Mouse (Mus musculus) ZHBTc4 (cell line): ENCODE measurements around the gene Plcb1.

ENCODE experiments used
- DNase-seq: peaks from one replicate; pipeline ENCODE4 v3.0.0-alpha.2; 2011; ENCODE audit warnings: low read depth, low spot score

The Plcb1 gene

DNA sequence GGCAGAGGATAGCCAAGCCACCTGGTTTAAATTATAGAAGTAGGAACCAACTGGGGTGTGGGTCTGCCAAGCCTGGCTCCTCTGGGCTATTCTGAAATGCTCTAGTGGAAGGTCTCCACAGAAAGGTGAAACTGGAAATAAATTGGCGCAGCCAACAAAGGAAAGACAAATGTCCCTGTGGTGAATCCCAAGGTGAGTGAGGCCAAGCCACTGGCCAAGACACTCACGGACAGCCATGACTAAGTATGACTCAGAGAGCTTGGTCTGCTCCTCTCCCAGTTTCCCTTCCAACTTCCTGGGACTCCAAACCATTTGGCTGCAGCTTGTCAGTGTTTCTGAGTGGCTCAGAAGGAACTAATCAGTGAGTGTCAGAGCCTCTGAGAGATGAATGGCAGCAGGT is 126.7 kb downstream of the Plcb1 start:
- no peak for DNase-seq

DNA sequence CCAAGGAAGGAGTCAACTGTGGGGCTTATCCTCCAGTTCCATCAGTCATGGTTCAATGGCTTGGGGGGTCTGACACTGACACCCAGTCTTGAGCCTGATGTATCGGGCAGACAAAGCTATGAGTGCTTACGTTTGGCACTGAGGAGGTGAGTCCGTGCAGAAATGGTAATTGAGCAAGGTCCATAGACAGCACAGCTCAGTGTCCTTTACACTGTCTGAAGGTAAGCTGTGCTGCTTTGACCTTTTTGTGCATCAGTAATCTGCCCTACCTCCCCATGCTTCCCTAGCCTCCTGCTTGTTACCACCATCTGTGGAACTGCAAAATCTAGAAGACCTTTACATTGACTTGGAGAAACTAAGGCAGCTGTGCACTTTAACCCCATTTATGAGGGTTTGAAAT is 127.7 kb downstream of the Plcb1 start:
- DNase-seq, result no peak

DNA sequence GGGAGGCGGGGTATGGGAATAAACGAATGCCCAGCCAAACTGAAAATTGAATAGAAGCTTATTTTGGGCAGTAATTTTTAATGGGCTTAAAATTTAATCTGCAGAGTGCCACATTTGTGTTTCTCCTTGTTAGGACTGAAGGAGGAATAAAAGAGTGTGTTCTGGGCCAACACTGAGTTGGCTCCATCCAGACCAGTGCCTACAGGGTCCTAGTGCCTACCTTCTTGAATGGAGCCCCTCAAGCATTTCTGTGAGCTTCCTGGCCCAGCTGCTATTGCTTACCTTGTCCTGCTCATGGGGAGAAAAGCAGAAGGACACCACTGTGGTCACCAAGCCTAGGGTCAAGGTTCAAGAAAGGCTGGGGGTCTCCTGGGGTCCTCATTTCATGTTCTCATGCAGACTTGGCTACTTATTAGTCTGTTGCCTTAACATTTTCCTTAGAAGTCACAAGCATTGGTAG is 128.3 kb downstream of the Plcb1 start:
- DNase-seq, result no peak

DNA sequence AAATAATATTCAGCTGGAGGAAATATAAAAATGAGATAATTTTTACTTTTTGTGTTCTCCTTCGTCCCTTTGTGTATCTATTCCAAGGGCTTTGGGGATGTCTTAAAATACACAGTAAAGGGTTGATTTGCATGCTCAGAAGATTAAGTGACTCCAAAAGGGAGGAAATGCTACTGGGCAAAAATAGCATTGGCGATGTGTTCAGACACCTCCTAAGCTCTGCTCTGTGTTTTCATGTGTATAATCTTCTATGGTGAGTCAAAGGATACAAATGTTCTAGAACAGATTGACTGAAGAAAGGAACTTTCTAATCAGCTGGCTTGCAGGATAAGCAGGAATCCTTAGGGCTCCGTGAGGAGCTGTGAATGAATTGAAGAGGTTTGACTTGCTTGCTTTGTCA is 129.2 kb downstream of the Plcb1 start:
- no peak for DNase-seq

DNA sequence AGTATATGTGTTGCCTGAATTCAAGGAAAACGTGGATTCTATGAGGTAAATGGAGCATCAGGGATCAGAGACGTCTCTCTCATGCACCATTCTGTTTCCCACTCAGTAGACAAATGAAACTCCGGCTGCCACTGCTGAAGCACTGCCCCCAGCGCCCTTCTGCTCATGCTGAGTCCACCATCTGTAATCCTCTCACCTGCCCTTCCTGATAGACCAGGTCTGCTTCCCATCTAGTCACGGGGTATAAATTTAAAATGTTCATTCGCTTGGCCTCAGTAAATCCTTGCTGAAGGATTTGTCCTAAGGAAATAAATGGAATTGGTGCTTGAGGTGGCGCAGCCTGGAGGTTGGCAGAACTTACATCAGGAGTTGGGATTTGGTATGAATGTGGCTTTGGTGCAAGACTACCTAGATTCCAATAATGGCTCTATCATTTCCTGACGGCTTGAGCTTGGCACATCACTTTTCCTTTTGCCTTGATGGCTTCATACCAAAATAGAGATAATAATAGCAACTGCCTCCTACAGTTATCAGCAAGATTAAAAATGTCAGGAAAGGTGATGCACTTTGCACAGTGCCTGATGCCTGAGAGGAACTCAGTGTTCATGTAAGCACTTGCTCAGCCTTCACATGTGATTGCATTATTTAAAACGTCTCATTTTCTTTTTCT is 134.9 kb downstream of the Plcb1 start:
- DNase-seq, result no peak

DNA sequence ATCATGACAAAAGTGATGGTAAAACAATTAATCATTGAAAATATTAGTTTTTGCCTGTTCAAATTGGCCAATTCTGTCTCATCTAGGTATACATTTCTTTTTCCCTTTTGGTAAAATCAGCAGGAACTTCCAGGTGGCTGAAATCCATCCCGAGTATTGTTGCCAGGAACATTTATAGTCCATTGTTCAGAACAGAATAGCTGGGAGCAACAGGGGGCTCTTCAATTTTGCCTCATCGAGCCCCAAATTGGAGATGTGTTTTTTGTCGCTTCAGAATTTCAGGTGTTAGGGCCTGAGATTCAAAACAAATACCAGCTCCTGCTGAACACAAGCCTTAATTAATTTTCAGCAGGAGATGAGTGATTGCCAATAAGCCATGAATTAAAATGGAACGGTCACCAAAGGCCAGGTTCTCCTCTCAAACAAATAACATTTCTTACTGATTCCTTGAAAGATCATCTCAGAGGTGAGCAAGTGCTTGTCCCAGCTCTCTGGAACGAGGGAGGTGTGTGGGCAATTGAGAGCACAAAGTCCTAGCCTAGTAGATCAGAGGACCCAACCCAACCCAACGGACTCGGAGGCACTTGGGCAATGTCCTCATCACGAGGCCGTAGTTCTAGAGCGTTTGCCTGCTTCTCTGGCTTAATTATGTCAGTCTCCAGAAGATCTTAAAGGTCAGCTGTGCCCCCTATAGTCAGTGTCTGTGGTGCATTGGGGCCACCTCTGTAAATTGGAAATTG is 136.9 kb downstream of the Plcb1 start:
- no peak for DNase-seq

DNA sequence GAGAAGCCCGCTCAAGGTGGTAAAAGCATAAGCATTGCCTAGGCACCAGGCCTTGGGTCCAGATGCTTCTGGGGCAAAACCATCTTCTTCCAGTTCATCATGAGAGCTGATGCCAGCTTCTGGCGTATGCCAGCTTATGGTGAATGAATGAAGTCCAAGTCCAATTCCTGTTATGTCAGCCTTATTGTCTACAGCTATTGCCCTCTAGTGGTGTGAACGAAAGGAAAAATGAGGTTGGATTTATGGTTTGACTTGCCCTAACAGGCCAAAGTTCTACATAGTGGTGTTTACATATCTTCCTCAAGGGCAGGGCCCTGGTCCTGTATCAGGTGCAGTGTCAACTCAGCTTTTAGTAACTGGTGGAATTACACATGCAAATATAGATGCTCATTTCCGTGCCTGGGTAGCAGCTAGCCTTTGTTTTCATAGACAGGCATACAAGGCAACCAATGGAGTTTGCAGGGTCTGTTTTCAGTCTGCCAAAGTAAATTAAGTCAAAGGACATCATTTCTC is 138.3 kb downstream of the Plcb1 start:
- DNase-seq, result no peak

DNA sequence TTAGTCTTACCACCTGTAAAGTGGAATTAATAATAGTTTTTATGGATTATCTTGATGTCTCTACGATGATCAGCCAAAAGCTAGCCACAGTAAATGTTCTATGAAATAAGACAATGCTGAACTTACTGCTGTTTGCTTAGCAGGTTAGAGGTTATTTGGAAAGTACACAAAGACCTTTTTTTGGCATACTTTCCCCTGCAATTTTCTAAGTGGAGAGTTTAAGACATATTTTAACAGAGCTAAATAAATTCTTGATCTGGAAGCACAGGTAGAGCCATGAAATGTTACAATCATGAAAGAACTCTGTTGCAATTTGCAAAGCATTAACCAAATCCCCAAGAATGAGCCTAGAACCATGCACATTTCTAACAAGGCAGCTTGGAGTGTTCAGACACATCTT is 140.4 kb downstream of the Plcb1 start:
- DNase-seq, result no peak

DNA sequence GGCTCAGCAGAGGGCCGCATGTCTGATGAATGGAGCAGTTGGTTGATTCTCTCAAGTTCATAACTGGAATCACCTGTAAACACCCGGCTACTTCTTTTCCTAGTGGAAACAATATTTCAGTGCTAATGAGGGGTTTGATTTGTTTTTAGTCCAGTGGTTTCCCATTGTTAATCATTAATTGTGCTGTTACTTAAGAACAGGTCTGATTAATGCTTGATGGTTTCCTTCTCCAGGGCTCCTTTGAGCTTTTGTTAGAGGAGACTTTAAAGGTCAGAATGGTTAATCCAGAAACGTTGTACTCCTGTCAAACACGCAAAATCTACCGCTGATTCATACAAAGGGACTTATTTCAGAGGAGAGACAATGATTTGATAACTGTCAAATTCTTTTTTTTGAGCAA is 141.2 kb downstream of the Plcb1 start:
- DNase-seq, result no peak

DNA sequence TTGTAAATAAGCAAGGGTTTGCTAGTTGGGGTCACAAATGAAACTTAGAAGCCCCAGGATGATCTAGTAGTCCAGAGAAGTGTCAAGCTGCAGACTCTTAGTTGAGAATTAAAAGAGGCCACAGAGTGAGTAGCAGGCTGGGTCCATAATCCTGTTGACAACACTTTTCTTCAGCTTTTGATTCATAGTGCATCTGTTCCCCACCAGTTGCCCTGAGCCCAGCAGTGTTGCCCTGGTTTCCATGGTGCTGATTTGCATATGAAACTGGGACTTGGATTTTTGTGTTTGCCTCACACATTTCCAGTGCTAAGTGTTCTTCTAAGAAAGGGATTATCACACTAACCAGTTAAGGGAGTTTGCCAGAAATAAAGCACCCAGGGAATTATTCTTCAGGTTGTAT is 143.6 kb downstream of the Plcb1 start:
- DNase-seq, result no peak

DNA sequence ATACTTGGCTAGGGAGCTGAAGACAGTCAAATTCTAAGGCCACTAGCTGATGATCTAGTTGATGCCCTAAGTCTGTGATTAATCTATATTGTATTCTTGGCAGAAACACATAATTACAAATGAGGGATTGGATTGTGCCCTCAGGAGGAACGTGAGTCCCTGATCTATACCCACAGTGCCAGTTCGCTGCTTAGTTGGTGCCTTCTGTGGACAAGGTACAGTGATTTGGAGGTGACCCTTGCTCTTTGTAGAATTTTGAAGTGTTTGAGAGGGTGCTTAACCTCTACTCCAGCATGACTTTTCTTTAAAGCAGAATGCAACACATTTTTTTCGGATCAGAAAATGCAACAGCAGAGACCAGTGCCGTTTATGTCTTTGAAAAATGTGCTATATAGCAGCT is 145.1 kb downstream of the Plcb1 start:
- no peak for DNase-seq

DNA sequence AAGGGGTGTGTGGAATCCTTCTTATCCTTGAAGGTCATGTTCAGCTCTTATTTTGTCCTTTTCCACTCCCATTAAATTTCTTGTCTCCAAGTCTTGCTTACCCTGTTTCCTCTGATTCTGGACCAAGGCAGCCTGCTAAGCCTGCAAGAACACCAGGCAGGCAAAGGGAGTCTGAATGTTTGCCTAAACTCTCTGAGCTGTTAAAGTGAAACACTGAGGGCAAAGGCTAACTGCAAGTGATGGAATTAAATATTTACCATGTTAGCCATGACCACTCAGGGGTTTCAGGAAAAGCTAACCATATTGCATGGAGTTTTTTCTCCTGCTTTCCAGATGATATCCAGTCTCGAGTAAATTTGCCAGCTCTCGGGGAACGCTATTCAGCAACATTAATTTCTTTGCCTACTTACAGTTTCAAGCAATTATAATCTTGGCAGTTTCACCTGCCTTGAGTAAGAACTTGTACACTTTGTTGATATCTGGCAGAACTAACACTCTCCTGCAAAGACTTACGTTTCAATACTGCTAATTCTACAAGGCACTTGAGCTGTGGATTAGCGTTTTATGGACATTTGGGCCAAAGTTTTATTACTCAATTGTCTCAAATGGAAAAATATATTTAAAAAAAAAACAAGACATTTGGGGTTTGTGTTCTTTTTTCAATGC is 146.0 kb downstream of the Plcb1 start:
- DNase-seq, result no peak

DNA sequence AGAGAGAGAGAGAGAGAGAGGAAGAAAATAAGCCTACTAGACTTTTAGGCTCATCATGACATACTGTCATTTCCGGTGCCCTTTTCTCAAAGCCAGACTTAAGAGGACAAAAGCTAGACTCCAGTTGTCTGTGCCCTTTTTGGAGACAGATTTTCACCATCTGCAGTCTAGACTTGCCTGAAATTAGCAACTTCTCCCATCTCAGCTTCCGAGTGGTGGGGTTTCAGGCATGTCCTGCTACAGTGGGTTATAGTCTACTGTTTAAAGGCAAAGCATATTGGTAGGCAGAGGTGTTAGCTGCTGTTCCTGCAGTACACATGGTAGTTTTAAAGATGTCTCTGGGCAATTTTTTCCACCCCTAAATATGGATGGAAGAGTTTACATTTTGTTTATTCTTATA is 149.6 kb downstream of the Plcb1 start:
- no peak for DNase-seq

DNA sequence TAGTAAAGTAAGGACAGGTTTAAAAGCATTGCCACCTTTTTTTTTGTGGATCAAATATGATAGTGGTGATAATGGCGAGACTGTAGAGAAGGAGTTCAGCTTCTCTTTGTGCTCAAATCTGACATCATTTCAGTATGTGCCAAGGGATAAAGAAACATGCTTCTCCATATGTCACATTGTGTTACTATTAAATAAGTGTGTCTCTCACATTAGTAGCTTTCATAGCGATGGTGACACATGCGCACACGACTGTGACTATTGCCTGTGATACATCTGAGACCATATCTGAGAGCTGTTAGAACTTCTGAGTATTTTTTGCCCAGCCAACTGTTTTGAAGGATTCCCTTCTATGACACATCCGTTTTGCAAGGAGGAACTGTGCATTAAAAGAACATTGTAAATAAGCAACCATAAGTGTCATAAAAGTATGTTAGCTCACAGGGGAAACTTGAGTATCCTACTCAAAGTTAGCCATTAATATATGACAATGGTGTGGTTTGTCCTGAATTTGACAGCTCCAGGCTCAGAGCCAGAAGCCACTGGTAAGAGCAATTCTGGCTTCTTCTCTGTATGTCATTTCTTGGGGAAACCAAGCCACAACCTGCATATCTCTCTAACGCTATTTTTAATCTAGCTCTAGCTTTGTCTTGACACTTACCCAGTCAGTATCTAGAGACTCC is 150.2 kb downstream of the Plcb1 start:
- no peak for DNase-seq

DNA sequence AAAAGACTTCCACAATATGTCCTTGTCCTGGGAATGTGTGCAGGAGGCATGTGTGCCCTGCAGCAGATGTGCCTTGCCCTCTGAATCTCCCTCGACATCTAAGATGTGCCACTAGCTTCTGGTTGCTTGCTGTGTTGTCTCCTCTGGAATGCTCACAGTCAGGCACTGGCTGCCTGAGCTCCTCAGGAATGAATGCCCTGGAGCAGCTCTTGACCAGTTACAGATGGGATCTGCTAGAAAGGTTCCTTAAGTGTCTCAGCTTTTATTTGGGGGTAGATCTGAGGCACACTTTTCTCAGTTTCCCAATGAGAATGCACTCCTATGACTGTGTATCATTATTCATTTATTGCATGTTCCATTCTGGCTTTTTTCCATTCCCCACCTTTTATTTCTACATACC is 151.8 kb downstream of the Plcb1 start:
- DNase-seq, result no peak

DNA sequence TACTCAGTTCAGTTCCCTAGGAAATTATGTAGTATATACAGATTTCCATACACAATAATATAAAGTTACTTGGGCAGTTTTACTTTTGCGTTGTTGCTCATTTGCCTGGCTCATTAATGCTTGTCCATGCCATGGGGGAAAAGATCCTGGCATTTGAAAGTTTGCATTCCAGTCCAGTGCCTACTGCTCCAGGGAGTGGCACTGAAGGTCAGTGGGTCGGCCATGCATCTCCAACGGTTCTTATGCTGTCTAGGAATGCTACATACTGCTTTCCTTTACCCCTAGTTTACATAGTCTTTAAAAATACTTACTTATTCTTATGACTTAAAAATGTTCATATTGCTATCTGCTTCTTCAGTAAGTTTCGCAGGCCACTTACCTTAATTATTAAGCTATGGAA is 156.2 kb downstream of the Plcb1 start:
- DNase-seq, result no peak

DNA sequence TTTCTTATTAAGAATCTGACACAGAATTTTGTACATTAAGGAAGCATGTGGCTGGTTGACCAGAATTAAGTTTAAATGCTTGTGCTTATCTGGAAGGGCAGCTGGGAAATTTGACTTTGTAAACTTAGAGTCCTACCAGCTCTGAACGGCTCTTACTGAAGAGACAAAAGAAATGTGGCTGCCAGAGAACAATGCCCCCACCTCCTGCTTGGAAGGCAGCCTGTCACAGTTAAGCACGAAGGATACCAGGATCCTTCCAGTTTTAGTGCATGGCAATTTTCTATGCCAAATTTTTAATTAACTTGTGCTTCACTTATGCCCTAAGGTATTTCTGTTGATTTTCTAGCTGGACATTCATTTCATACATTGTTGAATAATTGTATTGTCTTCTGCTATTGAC is 157.1 kb downstream of the Plcb1 start:
- no peak for DNase-seq

DNA sequence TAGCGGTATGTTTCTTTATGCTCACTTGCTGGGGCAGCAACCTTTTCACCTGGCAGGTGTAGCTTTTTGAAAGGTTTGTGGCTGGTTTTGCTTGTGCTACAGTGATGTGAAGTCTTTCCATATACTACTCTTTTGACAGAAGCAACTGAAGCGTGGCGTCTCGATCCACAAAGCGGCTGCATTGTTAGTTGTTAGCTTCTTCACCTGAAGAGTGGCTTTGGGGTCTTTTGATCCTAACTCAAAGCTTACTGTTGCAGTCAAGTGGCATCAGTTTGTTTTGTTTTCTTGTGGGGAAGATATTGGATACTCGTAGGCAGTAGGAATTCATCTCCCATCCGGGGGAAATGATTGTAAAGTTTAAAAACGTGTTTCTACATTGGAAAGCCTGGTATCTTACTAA is 160.5 kb downstream of the Plcb1 start:
- no peak for DNase-seq

DNA sequence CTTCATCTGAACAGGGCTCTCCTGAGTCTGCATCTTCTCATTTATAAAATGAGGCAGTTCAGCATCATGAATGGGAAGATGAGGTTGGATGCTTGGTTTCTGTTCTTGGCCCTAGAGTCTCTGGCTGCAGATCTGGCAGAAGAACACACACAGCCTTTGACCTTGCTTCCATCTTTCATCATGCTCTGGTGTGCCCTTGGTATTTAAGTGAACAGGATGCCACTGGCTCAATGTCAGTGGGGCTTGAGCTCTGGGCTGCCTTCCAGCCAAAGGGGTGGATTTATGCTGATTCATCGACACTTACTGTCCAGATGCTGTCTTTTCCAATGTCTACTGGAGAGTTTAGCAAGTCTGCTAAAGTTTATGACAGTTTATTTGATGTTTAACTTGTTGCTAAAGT is 161.0 kb downstream of the Plcb1 start:
- DNase-seq, result no peak

DNA sequence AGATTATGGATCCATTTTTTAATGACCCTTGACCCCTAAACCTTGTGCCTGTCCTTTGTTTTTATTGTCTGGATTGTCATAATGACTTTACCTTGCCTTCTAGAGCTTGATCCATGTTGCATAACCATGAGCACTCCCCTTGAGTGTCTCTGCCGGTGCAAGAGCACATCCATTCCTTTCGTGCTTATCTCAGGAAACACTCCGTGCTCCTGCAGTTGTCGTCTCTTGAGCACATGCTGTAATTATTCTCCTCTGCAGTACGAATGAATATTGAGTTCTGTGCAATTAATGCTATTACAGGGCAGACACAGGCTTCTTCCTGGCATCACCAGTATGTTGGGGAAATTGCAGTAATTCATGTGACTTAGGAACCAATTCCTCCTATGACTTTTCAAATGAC is 166.2 kb downstream of the Plcb1 start:
- DNase-seq, result no peak

DNA sequence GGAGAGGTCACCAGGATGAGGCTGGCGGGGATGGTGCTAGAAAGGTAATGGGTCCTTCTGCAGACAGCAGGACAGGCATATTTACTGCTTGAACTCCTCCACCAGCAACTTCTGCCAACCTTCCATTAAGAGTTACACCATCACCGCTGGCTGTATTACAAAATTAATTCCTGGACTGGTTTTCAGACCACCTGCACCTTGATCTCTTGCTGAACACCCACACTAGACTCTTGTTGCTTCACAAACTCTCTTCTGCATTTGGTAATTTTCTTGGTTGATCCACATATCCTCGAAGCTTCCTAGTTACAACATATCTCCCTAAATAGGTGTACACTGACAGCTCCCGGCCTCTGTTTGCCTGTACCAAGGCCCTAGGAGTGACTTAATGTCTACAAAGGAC is 170.6 kb downstream of the Plcb1 start:
- no peak for DNase-seq

DNA sequence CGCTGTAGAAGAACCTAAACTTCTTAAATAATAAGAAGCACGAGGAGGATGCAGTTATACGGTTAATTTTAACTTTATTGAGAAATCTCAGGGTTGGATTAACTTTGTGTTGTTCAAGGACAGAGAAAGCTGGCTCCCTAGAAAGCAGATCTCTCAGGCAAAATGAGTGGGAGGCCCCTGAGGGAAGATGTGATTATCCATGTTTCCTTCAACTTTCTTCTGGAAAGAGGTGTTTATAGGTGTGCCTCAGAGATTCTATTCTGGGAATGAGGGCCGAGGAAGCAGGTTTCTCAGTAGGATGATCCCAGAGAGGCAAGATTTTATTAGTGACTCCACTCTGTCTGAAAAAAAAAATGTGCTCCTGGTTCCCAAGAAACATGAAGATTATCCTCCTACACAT is 180.3 kb downstream of the Plcb1 start:
- DNase-seq, result no peak
